Mouse (Mus musculus): Measurements from ENCODE around the gene Gm8369. TPM values are rescaled to one million over a fixed set of nuclear protein-coding genes. Genes with fewer than 3 reads are reported as not detected.

The Gm8369 gene
- polyA plus RNA-seq (2021; fragmentation: Nextera tagmentation): 0.28 and 0.63 TPM in 2 replicates
- long read RNA-seq, experiment 1, partial matches to known transcripts: 0 of 1 reads
- long read RNA-seq, experiment 1, other reads (novel, unspliced or antisense): 1 of 1 reads
- long read RNA-seq, experiment 2: 0 reads

GRCm38 (mm10) chr19:11485746-11486145 lies at the start of gene Gm8369:
TSS of gene Gm8369 (plus strand) at chr19:11485938.

GRCm38 (mm10) chr19:11443338-11443737 lies 42.4 kb upstream of the Gm8369 start, which contains the start of gene Ms4a4b:
TSS of gene Ms4a4b (plus strand) at chr19:11443553.

GRCm38 (mm10) chr19:11469215-11469614 lies 16.5 kb upstream of the Gm8369 start, which contains the start of gene Ms4a6c:
TSS of gene Ms4a6c (plus strand) at chr19:11469366.

GRCm38 (mm10) chr19:11516246-11516645 lies 30.5 kb downstream of the Gm8369 start, which contains the start of gene Ms4a6b:
TSS of gene Ms4a6b (plus strand) at chr19:11516512.

GRCm38 (mm10) chr19:11536593-11536992 lies 50.9 kb downstream of the Gm8369 start, which contains the start of gene Ms4a4d:
TSS of gene Ms4a4d (plus strand) at chr19:11536801.

Other genes starting within 250 kb of the Gm8369 start
- gene Ms4a1, start 219.7 kb upstream of the Gm8369 start, polyA plus RNA-seq (2021; fragmentation: Nextera tagmentation): not detected in 2 replicates
- gene Ms4a5, start 202.1 kb upstream of the Gm8369 start, polyA plus RNA-seq (2021; fragmentation: Nextera tagmentation): not detected in 2 replicates
- not detected in 2 replicates for gene Ms4a14, start 171.5 kb upstream of the Gm8369 start, polyA plus RNA-seq (2021; fragmentation: Nextera tagmentation)
- 1.0 and 1.7 TPM in 2 replicates for gene Ms4a7, start 149.8 kb upstream of the Gm8369 start, polyA plus RNA-seq (2021; fragmentation: Nextera tagmentation)
- 0.26 and 0.46 TPM in 2 replicates for gene Ms4a4a, start 110.4 kb upstream of the Gm8369 start, polyA plus RNA-seq (2021; fragmentation: Nextera tagmentation)
- 0.06 TPM in 1 of 2 replicates, not detected in the other for gene Ms4a4c, start 81.2 kb upstream of the Gm8369 start, polyA plus RNA-seq (2021; fragmentation: Nextera tagmentation)
- not detected in 2 replicates for gene Ms4a4b, start 42.4 kb upstream of the Gm8369 start, polyA plus RNA-seq (2021; fragmentation: Nextera tagmentation)
- gene Ms4a6c, start 16.6 kb upstream of the Gm8369 start, polyA plus RNA-seq (2021; fragmentation: Nextera tagmentation): 0.59 and 0.72 TPM in 2 replicates
- 1.2 and 2.2 TPM in 2 replicates for gene Ms4a6b, start 30.6 kb downstream of the Gm8369 start, polyA plus RNA-seq (2021; fragmentation: Nextera tagmentation)
- gene Ms4a4d, start 50.9 kb downstream of the Gm8369 start, polyA plus RNA-seq (2021; fragmentation: Nextera tagmentation): not detected in 2 replicates
- gene Ms4a6d, start 118.9 kb downstream of the Gm8369 start, polyA plus RNA-seq (2021; fragmentation: Nextera tagmentation): 1.7 and 1.8 TPM in 2 replicates
- not detected in 2 replicates for gene Ms4a2, start 137.8 kb downstream of the Gm8369 start, polyA plus RNA-seq (2021; fragmentation: Nextera tagmentation)
- gene Ms4a3, start 154.9 kb downstream of the Gm8369 start, polyA plus RNA-seq (2021; fragmentation: Nextera tagmentation): not detected in 2 replicates
- not detected in 2 replicates for gene Oosp2, start 174.6 kb downstream of the Gm8369 start, polyA plus RNA-seq (2021; fragmentation: Nextera tagmentation)
- not detected in 2 replicates for gene Oosp1, start 205.2 kb downstream of the Gm8369 start, polyA plus RNA-seq (2021; fragmentation: Nextera tagmentation)
- not detected in 2 replicates for gene Oosp3, start 211.1 kb downstream of the Gm8369 start, polyA plus RNA-seq (2021; fragmentation: Nextera tagmentation)